Mouse (Mus musculus): ENCODE measurements at regions not wholly inside any gene's neighbourhood (a gene's known extent, or its start where the extent isn't known, plus 50 kb on each side); places are given as distances from the start of the nearest gene placed in this dataset.

- Histone ChIP-seq H3K27ac (no peak overlapping the region), H3K4me1 (peaks cover 26% of the 10 kb centered on the region), H3K9ac (no peak overlapping the region), H3K4me3 (no peak overlapping the region), H3K36me3 (ENCODE audit: poor library complexity, severe bottlenecking) (no peaks in the 10 kb centered on the region), H3K27me3 (no peaks in the 10 kb centered on the region), H3K9me3 (replicated peaks) (no peaks in the 10 kb centered on the region), H3K4me2 (no peak overlapping the region)
- WGBS = 13% methylated on average over 4 of the region's 4 CpGs
- ATAC-seq = no peak
Measured at GRCm38 (mm10) chr12:106199302-106199701, 189.3 kb downstream of the Vrk1 start.

- Histone ChIP-seq H3K4me3 (no peak overlapping the region), H3K4me2 (no peak overlapping the region), H3K27ac (no peak overlapping the region), H3K36me3 (ENCODE audit: poor library complexity, severe bottlenecking) (no peaks in the 10 kb centered on the region), H3K9ac (no peak overlapping the region), H3K4me1 (peaks cover 18% of the 10 kb centered on the region), H3K27me3 (no peaks in the 10 kb centered on the region), H3K9me3 (replicated peaks) (no peaks in the 10 kb centered on the region)
- no peak for ATAC-seq
- 68% methylated on average over 8 of the region's 8 CpGs for WGBS
Measured at GRCm38 (mm10) chr12:106203526-106203925, 193.5 kb downstream of the Vrk1 start.

- Histone ChIP-seq H3K27ac (no peak overlapping the region), H3K36me3 (ENCODE audit: poor library complexity, severe bottlenecking) (no peaks in the 10 kb centered on the region), H3K9me3 (replicated peaks) (no peaks in the 10 kb centered on the region), H3K4me3 (no peak overlapping the region), H3K4me2 (no peak overlapping the region), H3K9ac (no peak overlapping the region), H3K4me1 (no peaks in the 10 kb centered on the region), H3K27me3 (no peaks in the 10 kb centered on the region)
- 79% methylated on average over 6 of the region's 6 CpGs for WGBS
- no peak for ATAC-seq
Measured at GRCm38 (mm10) chr12:106210959-106211358, 200.9 kb downstream of the Vrk1 start.

- no peak overlapping the region for H3K4me3 ChIP-seq
- no peaks in the 10 kb centered on the region for H3K4me1 ChIP-seq
- H3K27ac ChIP-seq = no peak overlapping the region
- H3K27me3 ChIP-seq = no peaks in the 10 kb centered on the region
- H3K36me3 ChIP-seq (ENCODE audit: poor library complexity, severe bottlenecking) = no peaks in the 10 kb centered on the region
- 88% methylated on average over 8 of the region's 8 CpGs for WGBS
- no peak overlapping the region for H3K9ac ChIP-seq
- no peaks in the 10 kb centered on the region for H3K9me3 ChIP-seq (replicated peaks)
- H3K4me2 ChIP-seq = no peak overlapping the region
- no peak for ATAC-seq
Measured at GRCm38 (mm10) chr12:106211488-106211887, 201.5 kb downstream of the Vrk1 start.

GRCm38 (mm10) chr12:106212397-106212796 is 202.4 kb downstream of the Vrk1 start:
- H3K27me3 ChIP-seq = no peaks in the 10 kb centered on the region
- no peak overlapping the region for H3K4me3 ChIP-seq
- no peak for ATAC-seq
- H3K27ac ChIP-seq = no peak overlapping the region
- H3K4me1 ChIP-seq = no peaks in the 10 kb centered on the region
- WGBS = 76% methylated on average over 5 of the region's 5 CpGs
- no peaks in the 10 kb centered on the region for H3K36me3 ChIP-seq (ENCODE audit: poor library complexity, severe bottlenecking)
- no peak overlapping the region for H3K9ac ChIP-seq
- H3K4me2 ChIP-seq = no peak overlapping the region
- no peaks in the 10 kb centered on the region for H3K9me3 ChIP-seq (replicated peaks)

- no peak for ATAC-seq
- no peak overlapping the region for H3K4me2 ChIP-seq
- H3K4me1 ChIP-seq = peaks cover 22% of the 10 kb centered on the region
- H3K36me3 ChIP-seq (ENCODE audit: poor library complexity, severe bottlenecking) = no peaks in the 10 kb centered on the region
- no peaks in the 10 kb centered on the region for H3K9me3 ChIP-seq (replicated peaks)
- 0 out of 2 replicates have a peak, but pooled peaks cover 3% of the 10 kb centered on the region for H3K27me3 ChIP-seq
- WGBS = 14% methylated on average over 3 of the region's 3 CpGs
- no peak overlapping the region for H3K4me3 ChIP-seq
- H3K9ac ChIP-seq = no peak overlapping the region
- H3K27ac ChIP-seq = no peak overlapping the region
Measured at GRCm38 (mm10) chr12:106220071-106220470, 210.0 kb downstream of the Vrk1 start.

- no peak overlapping the region for H3K27ac ChIP-seq
- 0 out of 2 replicates have a peak, but pooled peaks cover 8% of the 10 kb centered on the region for H3K27me3 ChIP-seq
- H3K9me3 ChIP-seq (replicated peaks) = no peaks in the 10 kb centered on the region
- no peak overlapping the region for H3K9ac ChIP-seq
- H3K36me3 ChIP-seq (ENCODE audit: poor library complexity, severe bottlenecking) = no peaks in the 10 kb centered on the region
- no peak for ATAC-seq
- H3K4me1 ChIP-seq = peaks cover 46% of the 10 kb centered on the region
- 17% methylated on average over 7 of the region's 7 CpGs for WGBS
- no peak overlapping the region for H3K4me3 ChIP-seq
- peak overlapping the region; percentile 53 for H3K4me2 ChIP-seq
Measured at GRCm38 (mm10) chr12:106226276-106226675, 216.2 kb downstream of the Vrk1 start.

- no peaks in the 10 kb centered on the region for H3K36me3 ChIP-seq (ENCODE audit: poor library complexity, severe bottlenecking)
- peak overlapping the region; percentile 5; the same call in 1 of the 2 replicates for H3K4me3 ChIP-seq
- peak overlapping the region; percentile 45 for H3K9ac ChIP-seq
- peak overlapping the region; percentile 53 for H3K4me2 ChIP-seq
- peak; percentile 11; the same call in 1 of the 2 replicates for ATAC-seq
- peaks cover 52% of the 10 kb centered on the region for H3K4me1 ChIP-seq
- H3K9me3 ChIP-seq (replicated peaks) = no peaks in the 10 kb centered on the region
- 6% methylated on average over 25 of the region's 25 CpGs for WGBS
- H3K27ac ChIP-seq = peak overlapping the region; percentile 45
- H3K27me3 ChIP-seq = 0 out of 2 replicates have a peak, but pooled peaks cover 8% of the 10 kb centered on the region
Measured at GRCm38 (mm10) chr12:106226776-106227562, 216.9 kb downstream of the Vrk1 start.

- Histone ChIP-seq H3K27me3 (0 out of 2 replicates have a peak, but pooled peaks cover 8% of the 10 kb centered on the region), H3K4me3 (peak overlapping the region; percentile 5; the same call in 1 of the 2 replicates), H3K4me1 (peaks cover 53% of the 10 kb centered on the region), H3K9me3 (replicated peaks) (no peaks in the 10 kb centered on the region), H3K9ac (peak overlapping the region; percentile 45; the same call in 1 of the 2 replicates), H3K4me2 (peak overlapping the region; percentile 53), H3K27ac (peak overlapping the region; percentile 33), H3K36me3 (ENCODE audit: poor library complexity, severe bottlenecking) (no peaks in the 10 kb centered on the region)
- 22% methylated on average over 8 of the region's 8 CpGs for WGBS
- ATAC-seq = peak; percentile 37; the same call in 1 of the 2 replicates
Measured at GRCm38 (mm10) chr12:106227563-106227840, 217.5 kb downstream of the Vrk1 start.

- no peak for ATAC-seq
- 20% methylated on average over 10 of the region's 10 CpGs for WGBS
- H3K4me2 ChIP-seq = no peak overlapping the region
- H3K27ac ChIP-seq = no peak overlapping the region
- no peaks in the 10 kb centered on the region for H3K9me3 ChIP-seq (replicated peaks)
- H3K4me3 ChIP-seq = no peak overlapping the region
- H3K36me3 ChIP-seq (ENCODE audit: poor library complexity, severe bottlenecking) = no peaks in the 10 kb centered on the region
- no peak overlapping the region for H3K9ac ChIP-seq
- H3K4me1 ChIP-seq = peaks cover 9% of the 10 kb centered on the region; the same call in 1 of the 2 replicates
- no peaks in the 10 kb centered on the region for H3K27me3 ChIP-seq
Measured at GRCm38 (mm10) chr12:106245178-106245840, 235.3 kb downstream of the Vrk1 start.

- no peaks in the 10 kb centered on the region for H3K4me1 ChIP-seq
- no peak for ATAC-seq
- no peaks in the 10 kb centered on the region for H3K27me3 ChIP-seq
- no peak overlapping the region for H3K4me3 ChIP-seq
- H3K36me3 ChIP-seq (ENCODE audit: poor library complexity, severe bottlenecking) = no peaks in the 10 kb centered on the region
- no peak overlapping the region for H3K9ac ChIP-seq
- no peak overlapping the region for H3K4me2 ChIP-seq
- H3K27ac ChIP-seq = no peak overlapping the region
- no peaks in the 10 kb centered on the region for H3K9me3 ChIP-seq (replicated peaks)
- 66% methylated on average over 7 of the region's 7 CpGs for WGBS
Measured at GRCm38 (mm10) chr12:106273591-106273990, 263.6 kb downstream of the Vrk1 start.

GRCm38 (mm10) chr12:106277886-106278285 is 267.9 kb downstream of the Vrk1 start:
- H3K9ac ChIP-seq = no peak overlapping the region
- no peak overlapping the region for H3K4me2 ChIP-seq
- ATAC-seq = no peak
- no peaks in the 10 kb centered on the region for H3K9me3 ChIP-seq (replicated peaks)
- H3K27ac ChIP-seq = no peak overlapping the region
- H3K4me3 ChIP-seq = no peak overlapping the region
- whole genome bisulfite sequencing = 87% methylated on average over 14 of the region's 14 CpGs
- no peaks in the 10 kb centered on the region for H3K36me3 ChIP-seq (ENCODE audit: poor library complexity, severe bottlenecking)
- no peaks in the 10 kb centered on the region for H3K27me3 ChIP-seq
- H3K4me1 ChIP-seq = peaks cover 4% of the 10 kb centered on the region; the same call in 1 of the 2 replicates
